In the genomic region with DNA sequence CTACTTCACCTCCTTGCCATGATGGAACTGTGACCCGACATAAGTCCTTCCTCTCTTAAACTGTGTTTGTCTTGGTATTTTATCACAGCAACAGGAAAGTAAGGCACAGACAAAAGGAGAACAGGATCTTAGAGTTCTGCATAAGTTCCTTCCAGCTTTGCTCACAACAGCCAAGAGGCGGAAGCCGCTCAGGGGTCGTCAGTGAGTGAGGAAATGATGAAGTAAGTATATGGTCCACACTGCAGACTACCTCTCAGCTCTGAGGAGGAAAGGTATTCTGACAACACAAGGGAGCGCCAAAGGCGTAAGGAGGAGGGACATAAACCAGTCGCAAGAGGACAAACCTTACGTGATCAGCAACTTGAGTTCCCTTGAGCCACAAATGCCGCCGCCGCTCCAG, we compare ENCODE assay signal across 28 mouse cellular contexts. TPM values are rescaled to one million over a fixed set of nuclear protein-coding genes. Genes with fewer than 3 reads are reported as not detected.
"Had no signal": no experiment of that assay in that cellular context is flagged by ENCODE, and none has a peak within 500 bp of the region (broad histone marks: within the 10 kb centered on the region; RNA-seq: fewer than 3 reads in every experiment).

No protein-coding gene starts in this region.

- H3K36me3 ChIP-seq: heart, embryonic 10.5 days; heart, embryonic 12.5 days; hindbrain, embryonic 13.5 days; hindbrain, embryonic 15.5 days; kidney, embryonic 15.5 days; limb, embryonic 13.5 days; limb, embryonic 15.5 days; liver, embryonic 12.5 days had no signal

- ATAC-seq: hindbrain, postnatal 0 days; intestine, embryonic 16.5 days; liver, embryonic 12.5 days had no signal

- H3K27me3 ChIP-seq: heart, embryonic 12.5 days; hindbrain, embryonic 13.5 days; hindbrain, embryonic 15.5 days; liver, embryonic 12.5 days had no signal

- DNase-seq: gastrocnemius, postnatal 10 days; gastrocnemius, postnatal 25 days; heart, adult 11 months; heart, adult 2 months; heart, postnatal 10 days; heart, postnatal 4 days; kidney, adult 11 months; kidney, adult 2 months; kidney, adult 9 months; kidney, postnatal 25 days; kidney, postnatal 4 days; layer of hippocampus, postnatal 36 days; left cerebral cortex, postnatal 4 days had no signal

- H3K9me3 ChIP-seq: heart, embryonic 10.5 days; heart, embryonic 12.5 days; hindbrain, embryonic 13.5 days; hindbrain, embryonic 15.5 days; kidney, embryonic 15.5 days; limb, embryonic 13.5 days; limb, embryonic 15.5 days; liver, embryonic 12.5 days had no signal

- H3K4me3 ChIP-seq: gastrocnemius, adult 2 months; heart, adult 2 months; heart, embryonic 10.5 days; heart, embryonic 12.5 days; hindbrain, embryonic 13.5 days; hindbrain, embryonic 15.5 days; kidney, embryonic 15.5 days; layer of hippocampus, adult 2 months; limb, embryonic 13.5 days; limb, embryonic 15.5 days; liver, embryonic 12.5 days had no signal

- H3K27ac ChIP-seq: gastrocnemius, adult 2 months; heart, adult 2 months; heart, embryonic 10.5 days; hindbrain, embryonic 13.5 days; hindbrain, embryonic 15.5 days; hindbrain, postnatal 0 days; kidney, embryonic 15.5 days; kidney, postnatal 0 days; layer of hippocampus, adult 2 months; limb, embryonic 13.5 days; limb, embryonic 15.5 days; liver, embryonic 12.5 days; liver, embryonic 14.5 days had no signal

- H3K4me1 ChIP-seq: kidney, embryonic 15.5 days had no signal

RNA-seq across cellular contexts. Expression of a gene that starts 25.4 kb away (rescaled TPM):
- total RNA-seq: gastrocnemius, postnatal 25 days; heart, adult 2 months; heart, postnatal 25 days had no signal
